Mouse (Mus musculus) kidney, postnatal 36 days (tissue): ENCODE results near the gene Fam83f.

Experiments used
- DNase-seq, 2 experiments: peaks; one replicate each; pipeline ENCODE4 v3.0.0; 2021 to 2022; ENCODE audit warnings: mixed read lengths in 2 of 2

Gene Fam83f

DNA sequence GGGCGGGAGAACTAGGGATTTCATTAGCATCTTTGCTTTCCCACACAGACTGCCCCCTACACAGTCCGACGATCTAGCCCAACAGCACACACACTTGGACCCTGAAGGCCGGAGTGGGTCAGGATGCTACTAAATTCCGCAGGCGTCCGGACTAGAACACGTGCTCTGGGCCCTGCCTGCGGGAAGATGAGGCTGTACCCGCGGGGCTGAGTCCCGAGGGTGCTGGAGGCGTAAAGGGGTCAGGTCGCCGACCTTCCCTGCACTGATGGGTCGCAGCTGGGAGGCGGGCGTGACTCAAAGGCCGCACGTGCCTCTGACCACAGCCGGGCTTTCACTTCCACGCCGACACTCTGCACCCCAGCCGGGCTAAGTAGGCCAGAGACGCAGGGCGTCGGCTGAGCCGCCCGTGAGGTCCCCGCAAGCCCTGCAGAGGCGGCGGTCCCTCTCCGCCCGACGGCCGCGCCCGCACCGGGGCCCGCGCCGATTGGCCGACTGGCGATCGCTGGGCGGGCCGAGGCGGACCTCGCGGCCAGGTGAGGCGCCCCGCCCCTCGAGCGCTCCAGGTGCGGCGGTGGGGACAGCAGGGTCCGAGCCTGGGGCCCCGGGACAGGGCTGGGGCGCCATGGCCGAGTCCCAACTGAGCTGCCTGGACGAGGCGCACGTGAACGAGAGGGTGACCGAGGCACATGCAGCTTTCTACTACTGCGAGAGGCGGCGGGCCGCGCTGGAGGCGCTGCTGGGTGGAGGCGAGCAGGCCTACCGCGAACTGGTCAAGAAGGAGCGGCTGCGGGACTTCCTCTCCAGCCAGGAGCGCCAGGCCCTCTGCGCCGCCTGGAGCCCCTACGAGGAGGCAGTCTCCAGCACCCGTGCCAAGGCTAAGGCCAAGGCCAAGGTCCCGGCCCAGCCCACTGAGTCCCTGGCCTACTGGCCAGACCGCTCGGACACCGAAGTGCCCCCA is at the start of gene Fam83f:
Fam83f (plus strand) TSS at position 553 of the 958 bp plus-strand sequence.
- DNase-seq: peak; percentile 54 to 80

DNA sequence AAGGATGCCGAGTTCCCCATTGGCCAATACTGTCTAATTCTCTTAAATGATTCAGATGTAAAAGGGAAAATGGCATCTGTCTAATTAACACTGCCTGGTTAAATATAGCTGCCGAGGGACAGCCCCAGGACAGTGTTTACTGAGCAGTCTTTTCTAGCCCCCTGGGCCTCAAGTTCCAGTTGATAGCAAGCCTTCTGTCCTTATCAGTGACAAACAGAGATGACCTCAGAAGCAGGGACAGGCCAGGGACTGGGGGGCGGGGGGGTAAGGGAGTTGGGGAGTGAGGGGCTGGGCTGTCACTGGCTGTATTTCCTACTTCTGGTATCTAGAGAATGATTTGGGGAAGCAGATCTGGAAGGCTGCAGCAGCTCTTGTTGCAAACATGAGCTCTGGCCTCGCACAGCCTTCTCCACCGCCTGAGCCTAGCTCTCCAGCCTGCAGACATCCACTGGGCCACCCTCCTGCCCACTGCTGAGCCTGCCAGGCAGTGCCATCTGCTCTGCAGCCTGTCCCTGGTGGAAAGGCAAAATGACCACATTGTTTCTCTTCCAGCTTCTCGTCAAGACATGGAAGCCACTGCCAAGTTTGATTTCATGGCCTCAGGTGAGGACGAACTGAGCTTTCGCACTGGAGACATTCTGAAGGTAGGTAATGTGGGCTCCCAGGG is 48.3 kb upstream of the Fam83f start:
- no peak for DNase-seq

DNA sequence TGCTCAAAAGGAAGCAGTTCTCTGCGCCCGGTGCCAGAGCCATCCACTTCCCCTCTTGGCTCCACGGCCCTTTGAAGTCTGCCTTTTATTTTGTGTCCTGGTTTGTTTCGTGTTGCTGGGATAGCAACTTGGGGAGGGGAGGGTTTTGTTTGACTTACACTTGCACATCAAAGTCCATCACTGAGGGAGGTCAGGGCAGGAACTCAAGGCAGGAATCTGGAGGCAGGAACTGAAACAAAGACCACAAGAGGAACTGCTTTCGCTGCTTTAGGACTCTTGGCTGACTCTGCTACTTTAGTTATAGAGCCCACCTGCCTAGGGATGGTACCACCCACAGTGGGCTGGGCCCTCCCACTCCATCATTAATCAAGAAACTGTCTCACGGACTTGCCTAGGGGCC is 45.2 kb upstream of the Fam83f start:
- DNase-seq: no peak

- DNase-seq: no peak
These were observed 41.5 kb upstream of the Fam83f start for GRCm38 (mm10) chr15:80630147-80630546.

DNA sequence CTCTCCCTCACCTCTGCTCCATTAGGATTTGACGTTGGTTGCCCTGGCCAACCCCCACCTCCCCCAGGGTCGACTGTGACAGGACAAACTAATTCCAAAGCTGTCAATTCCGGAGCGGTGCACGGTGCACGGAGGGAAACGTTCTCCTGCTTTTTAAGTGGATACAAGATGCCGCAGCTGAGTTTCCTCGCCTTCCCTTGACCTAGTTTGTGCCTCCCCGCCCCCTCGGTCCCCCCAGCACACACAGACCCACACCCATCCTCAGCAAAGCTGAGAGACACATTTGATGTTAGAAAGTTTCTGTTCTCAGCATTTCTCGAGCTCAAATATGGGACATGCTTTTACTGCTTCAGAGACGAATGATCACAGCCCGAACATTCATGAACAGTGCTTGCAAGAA is 40.9 kb upstream of the Fam83f start:
- no peak for DNase-seq

DNA sequence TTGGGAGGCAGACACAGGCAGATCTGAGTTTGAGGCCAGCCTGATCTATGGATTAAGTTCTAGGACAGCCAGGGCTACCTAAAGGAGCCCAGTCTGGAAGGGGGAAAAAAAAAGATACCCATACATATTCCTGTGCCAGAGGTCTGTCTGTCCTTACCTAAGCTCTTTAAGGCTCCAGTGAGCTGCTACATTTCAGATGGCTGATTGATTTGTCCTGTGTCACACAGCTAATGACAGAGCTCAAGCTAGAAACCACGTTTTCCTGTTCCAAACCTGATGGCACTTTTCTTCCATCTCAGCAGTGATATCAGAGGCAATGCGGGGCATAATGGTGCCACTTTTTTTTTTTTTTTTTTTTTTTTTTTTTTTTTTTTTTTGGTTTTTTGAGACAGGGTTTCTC is 40.3 kb upstream of the Fam83f start:
- DNase-seq: no peak

GRCm38 (mm10) chr15:80632280-80632893 is 39.3 kb upstream of the Fam83f start:
- no peak for DNase-seq

GRCm38 (mm10) chr15:80634391-80635193 is 37.1 kb upstream of the Fam83f start:
- DNase-seq: peak; percentile 53 to 66

DNA sequence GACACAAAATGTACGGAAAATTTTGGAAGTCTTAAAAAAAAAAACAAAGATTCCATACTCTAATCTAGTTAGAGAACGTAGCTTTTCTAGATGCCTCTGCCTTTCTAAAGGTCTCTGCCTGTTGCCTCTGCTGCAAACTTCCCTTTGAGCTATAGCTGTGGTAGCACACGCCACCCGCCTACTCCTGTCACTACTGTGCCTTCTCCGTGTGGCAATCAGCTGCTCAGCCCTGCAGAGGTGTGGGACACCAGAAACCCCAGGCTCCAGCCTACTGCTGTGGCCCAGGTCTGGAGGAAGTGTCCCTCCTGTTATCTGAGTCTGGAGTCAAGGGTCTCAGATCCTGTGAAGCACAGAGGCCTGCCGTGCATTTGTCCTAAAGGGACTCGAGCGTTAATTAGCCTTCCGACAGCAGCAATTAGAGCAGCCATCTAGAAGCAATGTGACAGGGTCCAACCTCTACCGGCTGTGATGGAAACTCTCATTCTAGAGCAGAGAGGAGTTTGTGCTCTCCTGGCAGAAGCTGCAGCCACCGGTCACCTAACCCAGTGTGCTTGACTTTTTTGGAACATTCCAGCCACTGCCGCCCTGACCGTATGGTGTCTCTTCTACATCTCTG is 34.8 kb upstream of the Fam83f start:
- no peak for DNase-seq

DNA sequence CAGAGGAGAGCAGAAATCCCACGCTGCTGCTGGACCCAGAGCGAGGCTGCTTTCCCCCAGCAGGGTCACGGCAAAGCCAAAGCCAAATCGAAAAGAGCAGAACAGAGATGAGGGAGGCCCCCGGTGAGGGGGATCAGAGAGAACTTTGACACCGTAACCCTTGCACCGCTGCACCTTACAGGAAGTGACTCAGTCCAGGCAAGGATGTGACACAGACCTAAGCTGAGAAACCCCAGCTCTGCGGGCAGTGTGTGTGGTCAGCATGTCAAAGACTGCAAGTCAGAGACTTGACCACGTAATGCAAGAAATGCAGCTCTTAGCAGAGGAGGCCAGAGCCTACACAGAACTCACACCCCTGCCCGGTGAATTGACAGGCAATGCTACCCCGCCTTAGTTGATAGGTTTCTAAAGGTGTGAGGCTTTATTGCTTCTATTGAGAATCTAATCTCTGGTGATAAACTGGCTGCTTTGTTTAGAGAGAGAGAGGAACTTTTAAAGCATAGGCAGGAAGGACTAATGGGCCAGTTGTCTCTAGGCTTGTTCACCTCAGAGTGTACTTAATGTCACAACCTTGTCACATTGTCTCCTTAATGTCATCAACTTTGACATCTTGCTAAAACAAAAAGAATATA is 32.5 kb upstream of the Fam83f start:
- DNase-seq: no peak

- no peak for DNase-seq
These were observed 31.8 kb upstream of the Fam83f start for GRCm38 (mm10) chr15:80639874-80640273.

GRCm38 (mm10) chr15:80641702-80642435 is 29.8 kb upstream of the Fam83f start:
- DNase-seq: no peak

GRCm38 (mm10) chr15:80645006-80645797 is 26.4 kb upstream of the Fam83f start:
- DNase-seq: no peak

- DNase-seq: no peak
These were observed 22.6 kb upstream of the Fam83f start for GRCm38 (mm10) chr15:80648977-80649606.

- DNase-seq: no peak
These were observed 21.2 kb upstream of the Fam83f start for GRCm38 (mm10) chr15:80650412-80650811.

DNA sequence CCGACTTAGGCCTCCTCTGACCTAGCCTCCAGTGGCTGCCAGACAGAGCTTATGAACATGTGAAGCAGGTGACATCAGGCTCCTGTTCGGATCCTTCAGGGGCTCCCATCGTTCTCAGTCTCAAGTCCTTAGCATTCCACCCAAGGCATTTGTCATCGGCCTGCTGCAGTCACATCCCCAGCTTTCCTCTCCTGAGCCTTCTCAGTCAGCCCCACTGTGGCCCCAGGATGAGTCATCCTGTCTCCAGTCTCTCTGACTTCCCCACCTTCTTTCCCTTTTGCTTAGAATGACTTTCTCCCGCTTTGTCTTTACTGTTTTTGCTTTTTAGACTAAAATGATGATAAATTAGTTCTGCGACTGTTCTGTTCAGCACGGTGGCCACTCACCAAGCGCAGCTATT is 17.8 kb upstream of the Fam83f start:
- no peak for DNase-seq

- DNase-seq: no peak
These were observed 12.7 kb upstream of the Fam83f start for GRCm38 (mm10) chr15:80658815-80659471.

GRCm38 (mm10) chr15:80660963-80661362 is 10.7 kb upstream of the Fam83f start:
- no peak for DNase-seq

DNA sequence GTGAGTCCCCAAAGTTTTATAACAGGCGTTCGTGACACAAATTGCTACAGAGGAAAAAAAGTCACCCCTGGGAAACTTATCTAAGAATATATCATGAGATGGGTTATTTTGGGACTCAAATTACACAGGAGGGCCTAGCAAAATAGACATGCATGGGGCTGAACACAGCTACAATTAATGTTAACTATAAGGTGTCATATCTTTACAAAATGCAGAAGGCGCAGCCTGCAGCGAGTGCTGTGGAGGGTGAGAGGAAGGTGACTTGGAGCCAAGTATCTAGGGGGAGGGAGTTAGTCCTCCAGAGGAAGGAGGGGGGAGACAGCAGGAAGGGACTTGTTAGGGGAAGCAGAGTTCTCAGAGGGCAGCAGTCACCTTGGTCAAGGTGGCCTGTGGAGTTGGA is 7.2 kb upstream of the Fam83f start:
- no peak for DNase-seq
